Mouse (Mus musculus) hindbrain, postnatal 0 days (tissue): Measurements from ENCODE around the gene Mtmr14. TPM values are rescaled to one million over a fixed set of nuclear protein-coding genes. Genes with fewer than 3 reads are reported as not detected.

Experiments
- ATAC-seq: fragments of 200-750 bp; cut with Nextera tagmentation; 2 replicates; pipeline ENCODE4 v1.8.0; 2017; ENCODE audit warnings: mild to moderate bottlenecking, moderate TSS enrichment, moderate library complexity
- DNase-seq: peaks from one replicate; pipeline ENCODE4 v3.0.0-alpha.2; 2015; ENCODE audit warnings: low spot score
- H3K27ac ChIP-seq: fragments of 300-500 bp; sonication (generic); 2 replicates; pipeline ENCODE4 v1.5.1; 2014; ENCODE audit warnings: mild to moderate bottlenecking
- H3K27me3 ChIP-seq: fragments of 300-500 bp; sonication (generic); 2 replicates; pipeline ENCODE4 v1.6.1; 2014; ENCODE audit warnings: low read length, mixed read lengths; ENCODE audit not compliant: insufficient read depth
- H3K36me3 ChIP-seq: fragments of 300-500 bp; sonication (generic); 2 replicates; pipeline ENCODE4 v1.6.1; 2014; ENCODE audit warnings: low read length, mixed read lengths; ENCODE audit not compliant: insufficient read depth
- H3K4me1 ChIP-seq: fragments of 300-500 bp; sonication (generic); 2 replicates; pipeline ENCODE4 v1.6.1; 2014; ENCODE audit warnings: antibody characterized with exemption, low read length, mixed read lengths; ENCODE audit not compliant: insufficient read depth
- H3K4me2 ChIP-seq: fragments of 300-500 bp; sonication (generic); 2 replicates; pipeline ENCODE4 v1.6.1; 2014; ENCODE audit warnings: low read depth, mild to moderate bottlenecking, low read length, moderate library complexity, mixed read lengths
- H3K4me3 ChIP-seq: fragments of 300-500 bp; sonication (generic); 2 replicates; pipeline ENCODE4 v1.5.1; 2014; ENCODE audit warnings: low read length
- H3K9ac ChIP-seq: fragments of 300-500 bp; sonication (generic); replicated peaks from 2 replicates; pipeline ENCODE4 v1.6.1; 2014; ENCODE audit warnings: mild to moderate bottlenecking, low read length, moderate library complexity, mixed read lengths
- H3K9me3 ChIP-seq: fragments of 300-500 bp; sonication (generic); 2 replicates; pipeline ENCODE4 v1.6.1; 2016; ENCODE audit warnings: low read length, mixed read lengths
- CTCF ChIP-seq: IDR thresholded peaks from 2 replicates; pipeline ENCODE4 v1.5.1; 2016; ENCODE audit warnings: antibody characterized with exemption, control low read depth, low read depth
- WGBS: fragments of 180-500 bp; shearing (Covaris S2); extraction: QIAGEN DNeasy Blood & Tissue Kit; methylation state at CpG from one replicate; pipeline ENCODE4 v1.1.7; 2014; 5-methylcytosine and 5-hydroxymethylcytosine counted together
- polyA plus RNA-seq: library from polyadenylated mRNA; unstranded; fragments of >200 nt; fragmentation: Nextera tagmentation; extraction: Ambion mirVana; gene quantifications from 2 replicates; pipeline ENCODE4 v1.2.1, GENCODE M21; 2015
- total RNA-seq: library from RNA; depleted of rRNA; stranded (reverse); fragments of >200 nt; gene quantifications from 2 replicates; pipeline ENCODE4 v1.2.3, GENCODE M21; 2014

The Mtmr14 gene
- total and polyA plus RNA-seq, 2 experiments from 2014 or later, result 29.1 to 49.8 TPM

DNA sequence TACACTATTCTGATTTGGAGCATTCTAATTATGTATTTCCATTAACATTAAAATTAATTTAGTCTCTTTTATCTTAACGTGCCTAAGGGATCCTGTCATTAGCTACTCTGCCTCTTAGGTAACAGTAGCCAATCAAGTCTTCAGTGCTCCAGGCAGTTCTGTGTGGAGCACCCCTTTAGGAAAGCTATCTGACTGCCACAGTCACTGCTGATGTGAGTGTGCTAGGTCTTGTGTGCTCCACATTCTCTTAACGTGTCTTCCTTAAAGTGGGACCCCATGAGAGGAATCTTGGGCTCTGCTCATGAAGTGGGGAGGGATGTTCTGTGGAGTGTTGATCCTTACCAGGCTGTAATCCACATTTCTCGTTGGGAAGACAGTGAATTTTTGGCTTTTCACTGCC lies 34.7 kb downstream of the Mtmr14 start:
- ATAC-seq, result peak; percentile 67; the same call in 1 of the 2 replicates
- 78% methylated on average over 3 of the region's 3 CpGs for WGBS
- Histone ChIP-seq H3K4me1 (no peaks in the 10 kb centered on the region), H3K27me3 (no peaks in the 10 kb centered on the region), H3K4me2 (no peak overlapping the region), H3K9ac (no peak overlapping the region), H3K9me3 (no peaks in the 10 kb centered on the region), H3K4me3 (no peak overlapping the region), H3K27ac (no peak overlapping the region), H3K36me3 (peaks cover 59% of the 10 kb centered on the region)
- peak; percentile 16 for DNase-seq
- TF ChIP-seq CTCF, result no peak

DNA sequence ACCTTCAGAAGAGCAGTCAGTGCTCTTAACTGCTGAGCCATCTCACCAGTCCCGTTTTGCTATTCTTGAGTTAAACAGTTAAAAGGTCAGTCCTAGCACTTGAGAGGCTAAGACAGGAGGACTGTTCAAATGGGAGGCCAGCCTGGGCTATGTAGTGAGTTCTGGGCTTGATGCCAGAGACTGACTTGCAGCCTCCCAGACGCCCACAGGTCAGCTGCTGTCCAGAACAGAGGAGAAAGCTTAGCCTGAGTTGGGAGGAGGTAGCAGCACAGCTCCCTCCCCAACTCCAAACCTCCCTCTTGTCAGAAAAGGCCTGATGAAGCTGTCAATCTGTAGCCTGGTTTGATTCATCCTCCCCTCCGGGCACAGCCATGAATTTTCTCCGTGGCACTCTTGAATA lies 39.2 kb downstream of the Mtmr14 start:
- H3K36me3 ChIP-seq, result peaks cover 35% of the 10 kb centered on the region
- no peaks in the 10 kb centered on the region for H3K27me3 ChIP-seq
- 67% methylated on average over 4 of the region's 4 CpGs for WGBS
- no peak for TF ChIP-seq CTCF
- ATAC-seq, result no peak
- no peaks in the 10 kb centered on the region for H3K9me3 ChIP-seq
- H3K4me1 ChIP-seq, result no peaks in the 10 kb centered on the region
- no peak overlapping the region for H3K27ac ChIP-seq
- no peak overlapping the region for H3K9ac ChIP-seq
- no peak overlapping the region for H3K4me3 ChIP-seq
- DNase-seq, result no peak
- no peak overlapping the region for H3K4me2 ChIP-seq

- H3K4me2 ChIP-seq, result peak overlapping the region; percentile 70
- 0 out of 2 replicates have a peak, but pooled peaks have one; percentile 0 for TF ChIP-seq CTCF
- ATAC-seq (peak; percentile 14), DNase-seq (no peak)
- H3K27me3 ChIP-seq, result no peaks in the 10 kb centered on the region; the same call in 1 of the 2 replicates
- H3K27ac ChIP-seq, result no peak overlapping the region
- no peak overlapping the region for H3K9ac ChIP-seq
- peaks cover 21% of the 10 kb centered on the region; the same call in 1 of the 2 replicates for H3K36me3 ChIP-seq
- 72% methylated on average over 6 of the region's 6 CpGs for WGBS
- H3K9me3 ChIP-seq, result no peaks in the 10 kb centered on the region
- peaks cover 8% of the 10 kb centered on the region for H3K4me1 ChIP-seq
- H3K4me3 ChIP-seq, result no peak overlapping the region
These were observed 44.0 kb downstream of the Mtmr14 start for GRCm38 (mm10) chr6:113281676-113282075.

- TF ChIP-seq CTCF, result peak; percentile 46; the same call in 1 of the 2 replicates
- Histone ChIP-seq H3K4me2 (peak within 1 kb of the TSS; percentile 70), H3K9ac (peak within 1 kb of the TSS; percentile 41), H3K36me3 (peaks cover 21% of the 10 kb centered on the region; the same call in 1 of the 2 replicates), H3K4me1 (peaks cover 8% of the 10 kb centered on the region), H3K4me3 (peak within 1 kb of the TSS; percentile 38), H3K9me3 (no peaks in the 10 kb centered on the region), H3K27ac (no peak within 1 kb of the TSS), H3K27me3 (no peaks in the 10 kb centered on the region; the same call in 1 of the 2 replicates)
- 1% methylated on average over 37 of the region's 37 CpGs for WGBS
- DNase-seq (peak; percentile 63), ATAC-seq (peak; percentile 82)
These were observed 44.6 kb downstream of the Mtmr14 start, which contains the start of gene Cpne9 for GRCm38 (mm10) chr6:113282101-113282802. TSS of gene Cpne9 (plus strand) at chr6:113282307.

GRCm38 (mm10) chr6:113282969-113283368 lies 45.3 kb downstream of the Mtmr14 start:
- Histone ChIP-seq H3K27me3 (no peaks in the 10 kb centered on the region; the same call in 1 of the 2 replicates), H3K36me3 (peaks cover 17% of the 10 kb centered on the region; the same call in 1 of the 2 replicates), H3K27ac (no peak overlapping the region), H3K4me3 (peak overlapping the region; percentile 38), H3K9me3 (no peaks in the 10 kb centered on the region), H3K9ac (no peak overlapping the region), H3K4me1 (peaks cover 8% of the 10 kb centered on the region), H3K4me2 (peak overlapping the region; percentile 70)
- WGBS, result 4% methylated on average over 20 of the region's 22 CpGs
- peak; percentile 50 for ATAC-seq
- no peak for DNase-seq
- no peak for TF ChIP-seq CTCF

DNA sequence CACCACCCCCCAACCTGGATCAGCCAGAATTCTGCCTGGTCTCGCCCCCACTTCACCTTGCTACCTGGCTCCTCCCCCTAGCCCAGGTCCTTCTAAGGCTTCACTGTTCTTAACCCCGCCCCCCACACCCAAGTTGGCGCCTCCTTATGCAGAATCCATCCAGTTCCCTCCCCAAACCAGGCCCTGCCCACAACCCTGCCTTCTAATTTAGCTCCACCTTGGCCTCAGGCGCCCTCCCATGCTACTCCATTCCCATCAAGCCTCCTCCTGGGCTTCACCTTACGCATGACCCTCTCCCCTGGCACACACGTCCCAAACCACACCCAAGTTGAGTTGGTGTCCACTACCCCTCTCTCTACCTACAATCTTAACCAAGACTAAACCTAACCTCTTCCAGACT lies 45.9 kb downstream of the Mtmr14 start:
- H3K9ac ChIP-seq, result no peak overlapping the region
- H3K9me3 ChIP-seq, result no peaks in the 10 kb centered on the region
- H3K4me1 ChIP-seq, result peaks cover 8% of the 10 kb centered on the region
- H3K27ac ChIP-seq, result no peak overlapping the region
- no peak for DNase-seq
- no peaks in the 10 kb centered on the region; the same call in 1 of the 2 replicates for H3K27me3 ChIP-seq
- no peak for ATAC-seq
- TF ChIP-seq CTCF, result no peak
- H3K4me3 ChIP-seq, result no peak overlapping the region
- H3K36me3 ChIP-seq, result peaks cover 12% of the 10 kb centered on the region; the same call in 1 of the 2 replicates
- 14% methylated on average over 6 of the region's 6 CpGs for WGBS
- H3K4me2 ChIP-seq, result peak overlapping the region; percentile 70

- H3K9ac ChIP-seq, result no peak overlapping the region
- 82% methylated on average over 3 of the region's 3 CpGs for WGBS
- no peaks in the 10 kb centered on the region; the same call in 1 of the 2 replicates for H3K27me3 ChIP-seq
- H3K27ac ChIP-seq, result no peak overlapping the region
- H3K4me2 ChIP-seq, result no peak overlapping the region
- peaks cover 7% of the 10 kb centered on the region; the same call in 1 of the 2 replicates for H3K36me3 ChIP-seq
- ATAC-seq (no peak), DNase-seq (no peak)
- peaks cover 8% of the 10 kb centered on the region for H3K4me1 ChIP-seq
- TF ChIP-seq CTCF, result no peak
- no peaks in the 10 kb centered on the region for H3K9me3 ChIP-seq
- no peak overlapping the region for H3K4me3 ChIP-seq
These were observed 47.3 kb downstream of the Mtmr14 start for GRCm38 (mm10) chr6:113284931-113285330.
